Comparison of ENCODE assay signal across 22 mouse cellular contexts in the genomic region with DNA sequence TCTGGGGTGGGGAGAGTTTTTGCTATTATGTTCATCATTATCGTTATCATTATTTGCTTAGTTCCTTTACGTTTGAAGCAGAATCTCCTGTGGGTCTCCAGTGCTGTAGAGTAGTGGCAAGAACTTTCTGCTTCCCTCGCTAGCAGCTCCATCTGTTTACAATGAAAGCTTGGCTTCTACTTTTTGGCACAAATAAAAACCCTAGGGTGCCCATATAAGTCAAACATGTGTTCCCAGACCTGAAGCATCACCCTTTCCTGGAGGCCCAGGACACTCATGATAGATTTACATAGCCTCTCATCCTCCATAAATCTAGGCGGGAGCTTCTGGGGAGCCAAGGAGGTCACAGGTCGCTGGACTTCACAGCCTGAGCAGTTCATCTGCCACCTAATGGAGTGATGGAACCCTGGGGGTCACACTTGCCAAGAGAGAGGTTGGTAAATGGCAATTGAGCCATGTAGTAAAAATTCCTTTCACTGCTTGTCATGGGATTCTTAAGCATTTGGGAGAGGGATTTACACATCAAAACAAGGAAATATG.
DNase-seq lines count a peak whose midpoint lies in the region; ATAC-seq and TF ChIP-seq lines count a peak whose summit lies in the region.
"Had no signal": no experiment of that assay in that cellular context is flagged by ENCODE, and none has a peak within 500 bp of the region (broad histone marks: within the 10 kb centered on the region; RNA-seq: fewer than 3 reads in every experiment).

No protein-coding gene starts in this region.

- no peak for DNase-seq in limb, embryonic 10.5 days (ENCODE audit: low spot score)
- DNase-seq in embryo, embryonic 10 days (ENCODE audit: low spot score) = peak; percentile 54
- no peak for DNase-seq in liver
- no peak for DNase-seq in liver, postnatal 0 days
- no peak for DNase-seq in urinary bladder, postnatal 25 days (ENCODE audit: low spot score)
- DNase-seq: adrenal gland, postnatal 25 days; cerebellum, adult 9-10 months; gastrocnemius, postnatal 10 days; heart, adult 2 months; heart, postnatal 4 days; kidney, adult 18-20 months; left cerebral cortex, postnatal 4 days; lung, postnatal 14 days had no signal

- ATAC-seq in limb, embryonic 12.5 days (ENCODE audit: insufficient number of reproducible peaks, insufficient read depth, low FRiP score, low TSS enrichment, low read depth) = no peak
- ATAC-seq in embryonic facial prominence, embryonic 15.5 days (ENCODE audit: insufficient number of reproducible peaks, low FRiP score, low TSS enrichment, low read depth) = peak; percentile 34; the same call in 1 of the 2 replicates
- no peak for ATAC-seq in liver, postnatal 0 days
- ATAC-seq: forebrain, embryonic 16.5 days; inflammation-experienced regulatory T-cells, adult 6 months; midbrain, embryonic 13.5 days had no signal

- TF ChIP-seq CTCF in liver, postnatal 0 days (IDR thresholded peaks at IDR 0.05; ENCODE audit: low read depth) = no peak

- no peak overlapping the region for H3K9ac ChIP-seq in limb, embryonic 12.5 days (replicated peaks)
- no peak overlapping the region for H3K9ac ChIP-seq in embryonic facial prominence, embryonic 15.5 days
- H3K9ac ChIP-seq in liver, postnatal 0 days (replicated peaks) = no peak overlapping the region
- H3K9ac ChIP-seq: heart, embryonic 15.5 days; hindbrain, embryonic 14.5 days; liver, embryonic 15.5 days; midbrain, embryonic 13.5 days had no signal

- H3K27me3 ChIP-seq in limb, embryonic 12.5 days = no peaks in the 10 kb centered on the region
- no peaks in the 10 kb centered on the region for H3K27me3 ChIP-seq in limb, embryonic 10.5 days (ENCODE audit: low read depth, poor library complexity, severe bottlenecking)
- no peaks in the 10 kb centered on the region for H3K27me3 ChIP-seq in embryonic facial prominence, embryonic 15.5 days
- no peaks in the 10 kb centered on the region for H3K27me3 ChIP-seq in liver, postnatal 0 days (ENCODE audit: insufficient read depth, low read length)
- H3K27me3 ChIP-seq: heart, embryonic 15.5 days; liver, embryonic 15.5 days; midbrain, embryonic 13.5 days had no signal

- peak overlapping the region; percentile 32; the same call in 1 of the 2 replicates for H3K27ac ChIP-seq in limb, embryonic 12.5 days
- no peak overlapping the region for H3K27ac ChIP-seq in limb, embryonic 10.5 days
- H3K27ac ChIP-seq in embryonic facial prominence, embryonic 15.5 days (replicated peaks) = peak overlapping the region; percentile 84
- no peak overlapping the region for H3K27ac ChIP-seq in liver, postnatal 0 days (ENCODE audit: low read depth)
- H3K27ac ChIP-seq: heart, adult 2 months; heart, embryonic 15.5 days; hindbrain, embryonic 14.5 days; left cerebral cortex, adult 2 months; liver, embryonic 15.5 days; midbrain, embryonic 13.5 days had no signal

- H3K4me2 ChIP-seq in limb, embryonic 12.5 days = no peak overlapping the region
- H3K4me2 ChIP-seq in embryonic facial prominence, embryonic 15.5 days (replicated peaks) = no peak overlapping the region
- no peak overlapping the region for H3K4me2 ChIP-seq in liver, postnatal 0 days (ENCODE audit: low read depth, low read length)
- H3K4me2 ChIP-seq: heart, embryonic 15.5 days; hindbrain, embryonic 14.5 days; liver, embryonic 15.5 days; midbrain, embryonic 13.5 days had no signal

- 31% methylated on average over 5 of the region's 5 CpGs for WGBS in limb, embryonic 12.5 days
- WGBS in limb, embryonic 10.5 days = 33% methylated on average over 5 of the region's 5 CpGs
- 44% methylated on average over 5 of the region's 5 CpGs for WGBS in embryonic facial prominence, embryonic 15.5 days
- WGBS in liver, postnatal 0 days (ENCODE audit: insufficient replicate concordance) = 68% methylated on average over 5 of the region's 5 CpGs

- H3K4me3 ChIP-seq in limb, embryonic 12.5 days (replicated peaks) = no peak overlapping the region
- no peak overlapping the region for H3K4me3 ChIP-seq in limb, embryonic 10.5 days
- H3K4me3 ChIP-seq in embryonic facial prominence, embryonic 15.5 days (replicated peaks) = no peak overlapping the region
- H3K4me3 ChIP-seq in liver, postnatal 0 days (ENCODE audit: low read depth, low read length) = no peak overlapping the region
- H3K4me3 ChIP-seq: heart, adult 2 months; heart, embryonic 15.5 days; left cerebral cortex, adult 2 months; liver, embryonic 15.5 days; midbrain, embryonic 13.5 days had no signal

- no peaks in the 10 kb centered on the region for H3K9me3 ChIP-seq in limb, embryonic 12.5 days
- H3K9me3 ChIP-seq in limb, embryonic 10.5 days (replicated peaks) = no peaks in the 10 kb centered on the region
- no peaks in the 10 kb centered on the region for H3K9me3 ChIP-seq in embryonic facial prominence, embryonic 15.5 days (replicated peaks)
- no peaks in the 10 kb centered on the region for H3K9me3 ChIP-seq in liver, postnatal 0 days (ENCODE audit: low read length)
- H3K9me3 ChIP-seq: heart, embryonic 15.5 days; liver, embryonic 15.5 days; midbrain, embryonic 13.5 days had no signal

- H3K4me1 ChIP-seq in limb, embryonic 12.5 days (replicated peaks) = peaks cover 12% of the 10 kb centered on the region
- peaks cover 5% of the 10 kb centered on the region; the same call in 1 of the 2 replicates for H3K4me1 ChIP-seq in limb, embryonic 10.5 days
- H3K4me1 ChIP-seq in embryonic facial prominence, embryonic 15.5 days = peaks cover 18% of the 10 kb centered on the region
- no peaks in the 10 kb centered on the region for H3K4me1 ChIP-seq in liver, postnatal 0 days (ENCODE audit: insufficient read depth)
- H3K4me1 ChIP-seq: liver, embryonic 15.5 days; midbrain, embryonic 13.5 days had no signal

- no peak for TF ChIP-seq EP300 in liver, postnatal 0 days (IDR thresholded peaks at IDR 0.05; ENCODE audit: low read depth)

- H3K36me3 ChIP-seq in limb, embryonic 12.5 days = no peaks in the 10 kb centered on the region
- H3K36me3 ChIP-seq in limb, embryonic 10.5 days = no peaks in the 10 kb centered on the region
- no peaks in the 10 kb centered on the region for H3K36me3 ChIP-seq in embryonic facial prominence, embryonic 15.5 days
- no peaks in the 10 kb centered on the region for H3K36me3 ChIP-seq in liver, postnatal 0 days (replicated peaks; ENCODE audit: insufficient read depth, low read length)
- H3K36me3 ChIP-seq: heart, embryonic 15.5 days; liver, embryonic 15.5 days; midbrain, embryonic 13.5 days had no signal

Comparison
In these comparisons a context has a peak if more than half of its experiments do, and no peak if none do; other contexts are left out.
1. H3K27ac ChIP-seq: peak in limb, embryonic 12.5 days (single experiment) and embryonic facial prominence, embryonic 15.5 days (single experiment); none in limb, embryonic 10.5 days (single experiment) and liver, postnatal 0 days (single experiment).